Mouse (Mus musculus): ENCODE data around the gene Cdc20b. TPM values are rescaled to one million over a fixed set of nuclear protein-coding genes. Genes with fewer than 3 reads are reported as not detected.

The Cdc20b gene
- polyA plus RNA-seq, 1 experiment from 2014 or later, result not detected

DNA sequence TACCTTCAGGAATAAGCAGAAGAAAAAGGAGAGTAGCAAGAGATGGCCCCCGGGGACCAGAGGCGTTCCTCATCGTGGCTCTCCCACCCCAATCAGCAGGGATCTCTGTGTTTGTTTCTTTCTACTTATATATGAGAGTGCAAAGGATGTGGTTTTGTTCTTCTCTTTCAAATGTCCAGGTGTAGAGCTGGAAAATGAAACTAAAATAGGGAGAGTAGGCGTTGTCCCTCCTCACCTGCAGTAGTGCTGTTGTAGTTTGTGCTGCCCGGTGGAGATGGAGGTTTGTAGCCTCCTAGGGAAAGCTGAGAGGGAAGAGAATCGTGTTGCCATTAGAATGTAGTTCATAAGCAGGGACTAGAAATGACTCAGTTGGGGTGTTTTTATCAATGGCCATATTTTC is 66.0 kb downstream of the Cdc20b start, which contains the start of gene Gzma:
TSS of gene Gzma (minus strand) at position 103 of the 400 bp plus-strand sequence.
- 90% methylated on average over 6 of the region's 6 CpGs for WGBS
- Histone ChIP-seq H3K4me2 (replicated peaks; ENCODE audit: low read depth, low read length) (no peak within 1 kb of the TSS), H3K4me3 (ENCODE audit: low read length) (no peak within 1 kb of the TSS), H3K27me3 (ENCODE audit: control insufficient read depth, insufficient read depth, low read length) (no peaks in the 10 kb centered on the region), H3K36me3 (ENCODE audit: control insufficient read depth, insufficient read depth, low read length) (no peaks in the 10 kb centered on the region), H3K9me3 (ENCODE audit: control insufficient read depth, low read length) (no peaks in the 10 kb centered on the region), H3K4me1 (ENCODE audit: control insufficient read depth, insufficient read depth, low read length) (no peaks in the 10 kb centered on the region), H3K9ac (ENCODE audit: low read depth, low read length) (no peak within 1 kb of the TSS), H3K27ac (ENCODE audit: low read depth, low read length) (no peak within 1 kb of the TSS)
- no peak for ATAC-seq (ENCODE audit: low FRiP score, low TSS enrichment)

GRCm38 (mm10) chr13:113101804-113102203 is 66.9 kb downstream of the Cdc20b start:
- no peaks in the 10 kb centered on the region for H3K9me3 ChIP-seq (ENCODE audit: control insufficient read depth, low read length)
- no peak overlapping the region for H3K9ac ChIP-seq (ENCODE audit: low read depth, low read length)
- H3K4me1 ChIP-seq (ENCODE audit: control insufficient read depth, insufficient read depth, low read length), result no peaks in the 10 kb centered on the region
- no peak overlapping the region for H3K27ac ChIP-seq (ENCODE audit: low read depth, low read length)
- no peaks in the 10 kb centered on the region for H3K27me3 ChIP-seq (ENCODE audit: control insufficient read depth, insufficient read depth, low read length)
- H3K36me3 ChIP-seq (ENCODE audit: control insufficient read depth, insufficient read depth, low read length), result no peaks in the 10 kb centered on the region
- H3K4me3 ChIP-seq (ENCODE audit: low read length), result no peak overlapping the region
- no peak for ATAC-seq (ENCODE audit: low FRiP score, low TSS enrichment)
- WGBS, result 79% methylated on average over 10 of the region's 10 CpGs
- no peak overlapping the region for H3K4me2 ChIP-seq (replicated peaks; ENCODE audit: low read depth, low read length)

DNA sequence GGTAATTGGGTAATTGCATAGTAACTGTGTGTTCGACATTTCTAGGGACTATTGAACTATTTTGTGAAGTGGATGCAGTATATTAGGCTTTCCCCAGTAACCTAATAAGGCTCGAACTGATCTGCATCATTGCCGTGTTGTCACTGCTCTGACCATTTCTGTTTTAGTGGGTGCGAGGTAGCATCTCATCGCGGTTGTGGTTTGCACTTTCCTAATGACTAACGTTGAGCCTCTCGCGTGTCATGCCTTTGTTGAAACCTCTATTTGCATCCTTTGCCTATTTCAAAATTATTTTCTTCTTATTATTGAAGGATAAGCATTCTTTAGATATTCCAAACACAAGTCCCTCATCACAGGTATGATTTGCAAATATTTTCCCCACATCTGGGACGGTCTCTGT is 69.8 kb downstream of the Cdc20b start:
- H3K9me3 ChIP-seq (ENCODE audit: control insufficient read depth, low read length), result no peaks in the 10 kb centered on the region
- no peaks in the 10 kb centered on the region for H3K36me3 ChIP-seq (ENCODE audit: control insufficient read depth, insufficient read depth, low read length)
- no peaks in the 10 kb centered on the region for H3K27me3 ChIP-seq (ENCODE audit: control insufficient read depth, insufficient read depth, low read length)
- H3K9ac ChIP-seq (ENCODE audit: low read depth, low read length), result no peak overlapping the region
- ATAC-seq (ENCODE audit: low FRiP score, low TSS enrichment), result no peak
- H3K4me3 ChIP-seq (ENCODE audit: low read length), result no peak overlapping the region
- H3K4me2 ChIP-seq (replicated peaks; ENCODE audit: low read depth, low read length), result no peak overlapping the region
- H3K27ac ChIP-seq (ENCODE audit: low read depth, low read length), result no peak overlapping the region
- WGBS, result 91% methylated on average over 10 of the region's 10 CpGs
- no peaks in the 10 kb centered on the region for H3K4me1 ChIP-seq (ENCODE audit: control insufficient read depth, insufficient read depth, low read length)

- H3K9ac ChIP-seq (ENCODE audit: low read depth, low read length), result no peak overlapping the region
- no peaks in the 10 kb centered on the region for H3K36me3 ChIP-seq (ENCODE audit: control insufficient read depth, insufficient read depth, low read length)
- H3K4me1 ChIP-seq (ENCODE audit: control insufficient read depth, insufficient read depth, low read length), result no peaks in the 10 kb centered on the region
- H3K9me3 ChIP-seq (ENCODE audit: control insufficient read depth, low read length), result no peaks in the 10 kb centered on the region
- ATAC-seq (ENCODE audit: low FRiP score, low TSS enrichment), result no peak
- no peak overlapping the region for H3K4me3 ChIP-seq (ENCODE audit: low read length)
- H3K27me3 ChIP-seq (ENCODE audit: control insufficient read depth, insufficient read depth, low read length), result no peaks in the 10 kb centered on the region
- no peak overlapping the region for H3K27ac ChIP-seq (ENCODE audit: low read depth, low read length)
- no peak overlapping the region for H3K4me2 ChIP-seq (replicated peaks; ENCODE audit: low read depth, low read length)
- WGBS, result 68% methylated on average over 4 of the region's 4 CpGs
Observed at GRCm38 (mm10) chr13:113118977-113119376, 84.1 kb downstream of the Cdc20b start.

DNA sequence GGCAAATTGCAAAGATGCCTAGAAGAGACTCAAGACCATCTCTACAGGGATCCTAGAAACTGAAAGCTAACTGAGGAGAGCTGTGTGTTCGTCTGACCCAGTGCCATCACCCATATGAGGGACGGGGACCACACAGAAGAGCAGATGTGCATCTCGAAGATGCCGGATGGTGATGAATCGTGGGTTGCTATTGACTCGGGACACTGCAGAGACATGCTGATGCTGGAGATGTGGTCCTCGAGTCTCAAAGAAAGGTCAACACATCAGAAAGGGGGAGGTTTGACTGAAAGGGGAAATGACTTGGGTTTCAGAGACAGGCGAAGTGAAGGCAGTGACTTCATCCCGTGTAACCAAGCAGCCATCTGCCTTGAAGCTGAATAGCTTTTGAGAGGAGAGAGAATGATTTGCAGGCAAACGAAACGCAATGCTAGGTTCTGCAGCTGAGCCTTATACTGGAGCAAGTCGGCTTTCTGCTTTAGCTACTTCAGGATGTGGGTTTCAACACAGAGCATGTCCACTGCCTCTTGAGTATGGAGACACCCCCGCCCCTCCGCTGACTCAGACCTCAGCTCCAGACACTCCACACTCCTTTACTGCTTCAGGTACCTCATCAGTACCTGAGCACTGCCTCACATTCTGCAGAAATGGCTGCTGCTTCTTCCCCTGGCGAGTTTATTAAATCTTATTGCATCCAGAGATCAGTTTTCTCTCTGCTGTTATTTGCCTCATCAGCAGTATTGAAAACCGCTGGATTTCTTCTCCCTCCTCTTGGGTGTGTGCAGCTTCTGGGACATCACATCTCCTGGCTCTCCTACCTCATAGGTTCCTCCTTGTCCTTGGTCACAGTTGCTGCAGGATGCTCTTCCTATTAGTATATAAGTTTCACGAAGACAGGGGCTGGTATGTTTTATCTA is 85.7 kb downstream of the Cdc20b start:
- H3K9ac ChIP-seq (ENCODE audit: low read depth, low read length), result no peak overlapping the region
- 87% methylated on average over 17 of the region's 17 CpGs for WGBS
- no peak overlapping the region for H3K27ac ChIP-seq (ENCODE audit: low read depth, low read length)
- H3K4me2 ChIP-seq (replicated peaks; ENCODE audit: low read depth, low read length), result no peak overlapping the region
- no peaks in the 10 kb centered on the region for H3K9me3 ChIP-seq (ENCODE audit: control insufficient read depth, low read length)
- no peaks in the 10 kb centered on the region for H3K36me3 ChIP-seq (ENCODE audit: control insufficient read depth, insufficient read depth, low read length)
- no peak for ATAC-seq (ENCODE audit: low FRiP score, low TSS enrichment)
- H3K4me1 ChIP-seq (ENCODE audit: control insufficient read depth, insufficient read depth, low read length), result no peaks in the 10 kb centered on the region
- H3K4me3 ChIP-seq (ENCODE audit: low read length), result no peak overlapping the region
- H3K27me3 ChIP-seq (ENCODE audit: control insufficient read depth, insufficient read depth, low read length), result no peaks in the 10 kb centered on the region

DNA sequence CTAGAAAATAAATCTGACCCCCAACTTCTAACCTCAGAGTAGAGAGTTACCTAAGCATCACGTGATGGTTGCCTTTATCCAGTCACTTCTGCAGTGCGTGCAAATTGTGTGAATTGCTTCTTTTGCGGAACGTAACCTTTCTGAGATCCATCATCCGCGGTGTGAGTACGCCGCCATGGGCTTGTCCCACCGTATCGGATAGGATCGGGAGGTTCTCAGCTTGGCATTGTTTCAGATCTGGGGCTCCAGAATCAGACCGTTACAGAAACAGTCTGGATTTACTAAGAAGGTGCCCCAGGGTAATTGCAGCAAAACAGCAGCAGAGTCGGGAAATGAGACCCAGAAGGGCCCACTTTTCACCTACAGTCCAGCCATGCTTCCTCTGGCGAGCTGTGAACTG is 86.4 kb downstream of the Cdc20b start:
- WGBS, result 90% methylated on average over 14 of the region's 14 CpGs
- Histone ChIP-seq H3K4me1 (ENCODE audit: control insufficient read depth, insufficient read depth, low read length) (no peaks in the 10 kb centered on the region), H3K27ac (ENCODE audit: low read depth, low read length) (no peak overlapping the region), H3K9ac (ENCODE audit: low read depth, low read length) (no peak overlapping the region), H3K36me3 (ENCODE audit: control insufficient read depth, insufficient read depth, low read length) (no peaks in the 10 kb centered on the region), H3K4me3 (ENCODE audit: low read length) (no peak overlapping the region), H3K27me3 (ENCODE audit: control insufficient read depth, insufficient read depth, low read length) (no peaks in the 10 kb centered on the region), H3K4me2 (replicated peaks; ENCODE audit: low read depth, low read length) (no peak overlapping the region), H3K9me3 (ENCODE audit: control insufficient read depth, low read length) (no peaks in the 10 kb centered on the region)
- no peak for ATAC-seq (ENCODE audit: low FRiP score, low TSS enrichment)

DNA sequence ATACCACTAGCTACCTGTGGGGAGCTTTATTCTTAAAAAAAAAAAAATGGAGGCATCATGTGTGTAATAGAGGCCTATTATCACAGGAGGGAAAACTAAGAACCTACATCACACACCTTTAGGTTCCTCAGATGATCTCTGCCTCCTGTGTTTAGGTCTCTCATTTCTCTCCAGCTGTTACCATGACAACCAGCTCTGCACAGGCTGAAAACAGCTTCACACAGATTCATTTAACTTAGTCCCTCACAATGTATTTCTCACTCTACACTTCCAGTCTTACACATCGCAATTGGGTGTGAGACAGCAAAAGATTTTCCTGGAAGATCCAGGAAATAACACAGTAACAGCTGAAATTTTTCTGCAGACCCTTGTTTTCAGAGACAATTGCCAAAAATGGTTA is 95.1 kb downstream of the Cdc20b start:
- no peak for ATAC-seq (ENCODE audit: low FRiP score, low TSS enrichment)
- H3K9ac ChIP-seq (ENCODE audit: low read depth, low read length), result no peak overlapping the region
- no peaks in the 10 kb centered on the region for H3K36me3 ChIP-seq (ENCODE audit: control insufficient read depth, insufficient read depth, low read length)
- H3K9me3 ChIP-seq (ENCODE audit: control insufficient read depth, low read length), result no peaks in the 10 kb centered on the region
- H3K4me1 ChIP-seq (ENCODE audit: control insufficient read depth, insufficient read depth, low read length), result no peaks in the 10 kb centered on the region
- no peak overlapping the region for H3K4me3 ChIP-seq (ENCODE audit: low read length)
- no peak overlapping the region for H3K4me2 ChIP-seq (replicated peaks; ENCODE audit: low read depth, low read length)
- 95% methylated on average over 1 of the region's 1 CpGs for WGBS
- H3K27ac ChIP-seq (ENCODE audit: low read depth, low read length), result no peak overlapping the region
- H3K27me3 ChIP-seq (ENCODE audit: control insufficient read depth, insufficient read depth, low read length), result no peaks in the 10 kb centered on the region

- H3K27ac ChIP-seq (ENCODE audit: low read depth, low read length), result no peak overlapping the region
- no peak overlapping the region for H3K4me3 ChIP-seq (ENCODE audit: low read length)
- no peak overlapping the region for H3K9ac ChIP-seq (ENCODE audit: low read depth, low read length)
- 87% methylated on average over 1 of the region's 1 CpGs for WGBS
- no peaks in the 10 kb centered on the region for H3K27me3 ChIP-seq (ENCODE audit: control insufficient read depth, insufficient read depth, low read length)
- no peak overlapping the region for H3K4me2 ChIP-seq (replicated peaks; ENCODE audit: low read depth, low read length)
- no peak for ATAC-seq (ENCODE audit: low FRiP score, low TSS enrichment)
- no peaks in the 10 kb centered on the region for H3K9me3 ChIP-seq (ENCODE audit: control insufficient read depth, low read length)
- no peaks in the 10 kb centered on the region for H3K36me3 ChIP-seq (ENCODE audit: control insufficient read depth, insufficient read depth, low read length)
- no peaks in the 10 kb centered on the region for H3K4me1 ChIP-seq (ENCODE audit: control insufficient read depth, insufficient read depth, low read length)
Observed at GRCm38 (mm10) chr13:113139597-113139996, 104.7 kb downstream of the Cdc20b start.
